Mouse (Mus musculus): ENCODE results near the gene Sar1b. TPM values are rescaled to one million over a fixed set of nuclear protein-coding genes. Genes with fewer than 3 reads are reported as not detected.
"Not testable (repeated sequence)": the region's sequence is repeated elsewhere in the genome, so short reads cannot be mapped to it uniquely, and the experiment has no call there.

The Sar1b gene
- total RNA-seq, 2 experiments from 2014 or later: 71.7 to 72.0 TPM

DNA sequence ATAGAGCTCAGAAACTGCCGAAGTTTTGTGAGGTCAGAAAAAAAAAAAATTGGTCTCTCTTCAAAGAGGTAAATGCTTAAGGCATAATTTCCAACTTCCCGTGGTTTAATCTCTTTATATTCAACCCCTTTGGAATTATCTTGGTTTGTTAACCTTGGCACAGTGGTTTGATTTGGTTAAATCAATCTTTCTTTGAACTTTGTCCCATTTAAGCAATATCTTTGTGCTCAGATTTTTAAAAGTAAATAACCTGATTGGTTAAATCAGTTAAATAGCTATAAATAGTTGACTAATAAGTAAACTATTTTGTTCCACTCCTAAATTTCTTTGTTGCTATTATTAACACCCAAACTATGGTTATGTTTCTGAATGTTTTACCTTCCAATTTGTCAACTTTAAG is 4.2 kb upstream of the Sar1b start:
- H3K4me3 ChIP-seq: no peak overlapping the region
- no peak overlapping the region for H3K27ac ChIP-seq
- no peak for TF ChIP-seq CTCF (conservative IDR thresholded peaks at IDR 0.05)
- DNase-seq (ENCODE audit: low spot score in 2 of 2): no peak

- no peak for DNase-seq (ENCODE audit: low spot score in 2 of 2)
- TF ChIP-seq CTCF (conservative IDR thresholded peaks at IDR 0.05): no peak
These were observed 3.4 kb upstream of the Sar1b start for GRCm38 (mm10) chr11:51759941-51760657.

DNA sequence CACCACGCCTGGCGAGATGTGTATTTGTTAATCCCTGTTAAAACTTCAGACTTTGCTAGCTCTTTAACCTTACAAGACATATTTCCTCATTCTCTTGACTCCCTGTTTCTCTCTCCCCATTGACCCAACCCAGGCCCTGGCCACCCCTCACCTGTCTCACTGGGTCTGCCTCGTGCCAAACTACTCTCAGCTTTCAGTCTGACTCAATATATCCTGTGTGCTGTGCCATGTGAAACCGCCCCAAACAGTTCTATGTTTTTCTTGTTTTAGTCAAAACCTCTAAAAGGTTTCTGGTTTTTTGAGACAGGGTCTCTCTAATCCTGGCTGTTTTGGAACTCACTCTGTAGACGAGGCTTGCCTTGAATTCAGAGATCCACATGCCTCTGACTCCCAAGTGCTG is 2.2 kb upstream of the Sar1b start:
- DNase-seq (ENCODE audit: low spot score in 2 of 2): no peak
- H3K4me3 ChIP-seq: no peak overlapping the region
- no peak overlapping the region for H3K27ac ChIP-seq
- TF ChIP-seq CTCF (conservative IDR thresholded peaks at IDR 0.05): no peak

More at GRCm38 (mm10) chr11:51759941-51760657, 3.4 kb upstream of the Sar1b start:
- no peak overlapping the region for H3K4me3 ChIP-seq
- H3K27ac ChIP-seq: no peak overlapping the region

DNA sequence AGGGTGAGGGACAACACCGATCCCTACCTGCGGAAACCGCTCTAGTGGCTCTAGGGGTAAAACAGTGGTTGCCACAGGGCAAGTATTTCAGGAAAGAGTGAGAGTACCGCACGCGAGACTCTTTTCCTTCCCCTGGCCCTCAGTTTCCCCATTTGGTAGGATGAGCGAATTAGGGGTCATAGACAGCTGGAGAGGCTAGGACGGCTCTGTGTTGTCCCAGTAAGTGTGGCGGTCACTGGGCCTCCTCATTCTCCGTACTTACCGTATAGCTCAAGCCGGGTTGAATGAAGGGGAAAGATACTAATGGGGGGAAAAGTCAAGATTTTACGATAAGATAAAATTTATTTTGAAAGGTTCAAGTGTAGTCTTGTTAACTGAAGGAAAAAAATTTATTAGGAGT is 468 bp downstream of the Sar1b start:
- no peak for TF ChIP-seq CTCF (conservative IDR thresholded peaks at IDR 0.05)
- H3K27ac ChIP-seq: peak overlapping the region; percentile 83
- H3K4me3 ChIP-seq: peak overlapping the region; percentile 99
- no peak for DNase-seq (ENCODE audit: low spot score in 2 of 2)

DNA sequence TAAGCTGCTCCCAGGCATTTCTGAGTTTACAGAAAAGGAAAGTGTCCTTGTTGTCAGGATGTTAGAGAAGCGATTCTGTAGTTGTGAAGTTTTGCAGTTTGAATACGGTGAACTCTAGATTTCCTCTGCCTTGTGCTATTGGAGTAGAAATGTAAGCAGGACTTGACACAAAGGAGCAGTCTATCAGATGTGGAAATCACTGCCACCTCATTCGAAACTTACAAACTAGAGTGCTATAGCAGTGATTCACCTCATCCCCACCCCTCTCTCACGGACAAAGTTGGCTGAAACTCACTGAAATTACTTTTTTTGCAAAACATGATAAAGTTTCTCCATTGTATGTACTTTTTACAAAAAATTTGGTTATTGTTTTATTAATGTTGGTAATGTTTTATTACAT is 1.3 kb downstream of the Sar1b start:
- DNase-seq (ENCODE audit: low spot score in 2 of 2): no peak
- no peak overlapping the region for H3K27ac ChIP-seq
- no peak for TF ChIP-seq CTCF (conservative IDR thresholded peaks at IDR 0.05)
- no peak overlapping the region for H3K4me3 ChIP-seq

DNA sequence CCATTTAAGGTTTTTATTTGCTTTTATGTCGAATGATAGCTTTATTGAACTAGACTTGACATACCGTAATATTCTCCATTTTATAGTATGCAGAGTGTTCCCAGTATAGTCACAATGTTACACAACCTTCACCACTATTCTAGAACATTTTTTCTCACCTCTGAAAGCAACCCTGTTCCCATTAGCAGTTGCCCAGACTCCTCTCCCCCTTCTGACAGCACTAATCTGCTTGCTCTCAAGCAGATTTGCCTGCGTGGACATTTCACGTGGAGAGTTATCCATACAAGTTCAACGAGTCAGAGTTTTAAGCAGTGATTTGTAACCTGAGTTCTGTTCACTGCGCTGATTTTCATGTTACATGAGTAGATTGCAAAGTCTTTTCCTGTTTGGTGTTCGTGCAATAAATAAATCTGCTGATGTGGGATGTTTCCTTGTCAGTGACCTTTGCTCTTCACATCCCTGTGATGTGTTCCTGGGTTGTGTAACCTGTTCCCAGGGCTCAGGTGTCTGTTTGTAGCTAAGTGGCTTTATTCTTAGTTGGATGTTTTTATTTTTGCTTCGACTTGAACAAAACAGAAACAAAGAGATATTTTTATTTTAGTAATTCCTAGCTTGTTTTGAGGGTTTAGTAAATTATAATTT is 4.2 kb downstream of the Sar1b start:
- H3K4me3 ChIP-seq: no peak overlapping the region
- no peak for TF ChIP-seq CTCF (conservative IDR thresholded peaks at IDR 0.05)
- no peak for DNase-seq (ENCODE audit: low spot score in 2 of 2)
- peak overlapping the region; percentile 39; the same call in 1 of the 2 replicates for H3K27ac ChIP-seq

DNA sequence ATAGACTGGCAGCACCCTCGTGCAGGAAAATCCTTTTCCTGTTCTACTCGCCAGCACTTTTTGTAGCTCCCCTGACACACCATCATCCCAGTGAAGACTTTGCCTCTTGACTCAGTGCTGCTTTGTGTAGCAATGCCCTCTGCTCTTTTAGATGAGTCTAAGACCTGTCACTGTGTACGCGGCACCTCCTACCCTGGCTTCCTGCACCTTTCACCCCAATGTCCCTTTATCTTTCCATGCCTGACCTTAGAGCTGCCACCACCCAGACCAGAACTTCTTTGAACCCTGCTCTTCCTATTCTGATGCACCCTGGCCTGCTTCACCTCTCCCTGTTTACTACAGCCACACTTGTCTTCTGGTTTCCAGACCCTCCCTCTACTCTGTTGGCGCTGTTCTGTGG is 4.8 kb downstream of the Sar1b start:
- no peak for DNase-seq (ENCODE audit: low spot score in 2 of 2)
- no peak overlapping the region; the same call in 1 of the 2 replicates for H3K27ac ChIP-seq
- H3K4me3 ChIP-seq: no peak overlapping the region
- no peak for TF ChIP-seq CTCF (conservative IDR thresholded peaks at IDR 0.05)

- TF ChIP-seq CTCF (conservative IDR thresholded peaks at IDR 0.05): no peak
- no peak for DNase-seq (ENCODE audit: low spot score in 2 of 2)
- Histone ChIP-seq H3K27ac (no peak overlapping the region), H3K4me3 (no peak overlapping the region)
These were observed 12.0 kb downstream of the Sar1b start for GRCm38 (mm10) chr11:51775507-51775906.

DNA sequence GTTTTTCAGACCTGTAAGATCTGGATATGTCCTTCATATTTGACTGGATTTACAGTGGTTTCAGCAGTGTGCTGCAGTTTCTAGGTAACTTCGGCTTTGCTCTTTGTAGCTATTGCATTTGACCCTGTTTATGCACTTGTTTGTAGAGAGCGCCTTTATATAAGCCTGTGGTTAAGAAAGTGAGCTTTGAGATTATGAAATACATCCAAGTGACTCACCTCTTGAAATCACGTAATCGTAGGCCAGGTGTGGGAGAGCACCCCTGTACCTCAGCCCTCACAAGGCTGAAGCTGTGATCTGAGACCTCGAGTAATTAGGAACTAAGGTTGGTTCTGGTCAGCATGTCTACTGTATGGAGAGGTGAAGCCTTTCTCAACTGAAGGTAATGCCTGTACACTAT is 14.0 kb downstream of the Sar1b start:
- TF ChIP-seq CTCF (conservative IDR thresholded peaks at IDR 0.05): no peak
- H3K27ac ChIP-seq: no peak overlapping the region
- H3K4me3 ChIP-seq: no peak overlapping the region
- no peak for DNase-seq (ENCODE audit: low spot score in 2 of 2)

- no peak for TF ChIP-seq CTCF (conservative IDR thresholded peaks at IDR 0.05)
These were observed 17.3 kb downstream of the Sar1b start for GRCm38 (mm10) chr11:51780773-51781267.

GRCm38 (mm10) chr11:51782721-51783120 is 19.2 kb downstream of the Sar1b start:
- Histone ChIP-seq H3K27ac (no peak overlapping the region), H3K4me3 (no peak overlapping the region)
- no peak for TF ChIP-seq CTCF (conservative IDR thresholded peaks at IDR 0.05)
- no peak for DNase-seq (ENCODE audit: low spot score in 2 of 2)

More at GRCm38 (mm10) chr11:51780773-51781267, 17.3 kb downstream of the Sar1b start:
- H3K4me3 ChIP-seq: no peak overlapping the region
- DNase-seq (ENCODE audit: low spot score in 2 of 2): no peak
- H3K27ac ChIP-seq: no peak overlapping the region

- peak; percentile 74 for TF ChIP-seq CTCF (conservative IDR thresholded peaks at IDR 0.05)
- no peak for DNase-seq (ENCODE audit: low spot score in 2 of 2)
- Histone ChIP-seq H3K27ac (no peak overlapping the region), H3K4me3 (no peak overlapping the region)
These were observed 22.4 kb downstream of the Sar1b start for GRCm38 (mm10) chr11:51785926-51786325.

- DNase-seq (ENCODE audit: low spot score in 2 of 2); H3K4me3 ChIP-seq; H3K27ac ChIP-seq: not testable (repeated sequence)
- peak; percentile 20; the same call in 1 of the 2 replicates for TF ChIP-seq CTCF (conservative IDR thresholded peaks at IDR 0.05)
These were observed 26.2 kb downstream of the Sar1b start for GRCm38 (mm10) chr11:51789735-51790134.

DNA sequence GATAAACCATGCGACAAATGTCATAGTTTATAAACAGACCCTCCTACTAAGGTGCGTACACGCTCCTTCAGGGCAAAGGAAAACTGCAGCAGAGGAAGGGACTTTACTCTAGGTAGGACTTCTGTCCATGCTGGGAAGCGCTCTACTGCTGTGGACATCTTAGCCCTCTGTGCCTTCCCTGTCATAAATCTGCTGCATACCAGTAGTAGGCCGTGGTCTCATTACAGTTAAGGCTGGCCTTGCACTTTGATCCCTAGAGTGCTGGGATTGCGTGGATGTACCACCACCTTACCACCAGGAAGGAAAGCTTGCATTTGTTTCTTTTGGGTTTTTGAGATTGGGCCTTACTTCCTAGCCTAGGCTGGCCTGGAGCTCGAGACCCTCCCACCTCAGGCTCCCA is 27.2 kb downstream of the Sar1b start:
- DNase-seq (ENCODE audit: low spot score in 2 of 2): no peak
- no peak for TF ChIP-seq CTCF (conservative IDR thresholded peaks at IDR 0.05)

More for the DNA sequence above, 27.2 kb downstream of the Sar1b start:
- Histone ChIP-seq H3K4me3 (no peak overlapping the region), H3K27ac (no peak overlapping the region)
